Mouse (Mus musculus): ENCODE measurements around the gene Setd4.

Gene Setd4

GRCm38 (mm10) chr16:93603439-93604212 lies at the start of gene Setd4:
Gene Setd4 (minus strand): TSS chr16:93604063.
- under 1% methylated on average over 55 of the region's 55 CpGs for WGBS

GRCm38 (mm10) chr16:93648441-93649183 lies 44.7 kb upstream of the Setd4 start:
- WGBS: 84% methylated on average over 5 of the region's 5 CpGs

DNA sequence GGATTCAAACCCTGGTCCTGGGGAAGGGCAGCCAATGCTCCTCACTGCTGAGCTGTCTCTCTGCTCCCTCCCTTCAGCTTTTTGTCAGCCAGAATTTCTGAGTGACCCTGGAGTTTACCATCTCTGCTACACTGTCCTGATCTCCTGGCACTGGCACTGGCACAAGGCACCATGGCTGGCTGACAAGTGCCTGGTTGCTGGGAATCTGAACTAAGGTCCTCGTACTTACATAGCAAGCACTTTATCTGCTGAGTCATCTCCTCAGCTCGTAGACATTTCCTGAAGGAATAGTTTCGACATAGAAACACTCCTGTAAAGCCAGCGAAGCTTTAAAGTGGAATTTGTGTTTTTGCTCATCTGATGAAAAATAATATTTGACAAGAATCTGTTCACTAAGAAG lies 40.1 kb upstream of the Setd4 start:
- 55% methylated on average over 4 of the region's 4 CpGs for WGBS

GRCm38 (mm10) chr16:93627761-93628400 lies 24.0 kb upstream of the Setd4 start, which contains the start of gene Gm5678:
Gene Gm5678 (plus strand): TSS chr16:93628097.
- WGBS: 70% methylated on average over 23 of the region's 23 CpGs

GRCm38 (mm10) chr16:93626745-93627144 lies 22.9 kb upstream of the Setd4 start:
- 6% methylated on average over 1 of the region's 1 CpGs for WGBS

- 88% methylated on average over 4 of the region's 4 CpGs for WGBS
Measured at GRCm38 (mm10) chr16:93624671-93625070, 20.8 kb upstream of the Setd4 start.

- WGBS: 90% methylated on average over 4 of the region's 4 CpGs
Measured at GRCm38 (mm10) chr16:93623759-93624158, 19.9 kb upstream of the Setd4 start.

GRCm38 (mm10) chr16:93615118-93615870 lies 11.4 kb upstream of the Setd4 start:
- 34% methylated on average over 5 of the region's 5 CpGs for WGBS

DNA sequence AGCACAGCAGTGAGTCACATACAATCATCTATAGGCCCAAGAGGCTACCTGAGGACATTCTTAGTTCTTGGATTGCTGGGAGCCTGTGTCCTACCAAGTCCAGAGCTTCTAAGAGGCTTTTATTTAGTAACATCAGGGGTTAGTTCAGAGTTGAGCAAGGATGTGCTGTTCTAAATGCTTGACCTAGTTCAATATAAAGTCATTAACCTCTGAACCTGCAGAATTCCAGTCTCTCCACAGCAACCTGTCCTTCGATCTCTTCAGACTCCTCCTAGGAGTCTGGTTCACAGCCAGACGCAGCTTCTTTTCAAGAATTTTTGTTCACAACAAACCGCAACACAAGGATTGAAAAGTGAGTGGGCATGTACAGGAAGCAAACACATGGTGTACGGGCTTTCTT lies 7.1 kb upstream of the Setd4 start:
- 82% methylated on average over 4 of the region's 4 CpGs for WGBS

DNA sequence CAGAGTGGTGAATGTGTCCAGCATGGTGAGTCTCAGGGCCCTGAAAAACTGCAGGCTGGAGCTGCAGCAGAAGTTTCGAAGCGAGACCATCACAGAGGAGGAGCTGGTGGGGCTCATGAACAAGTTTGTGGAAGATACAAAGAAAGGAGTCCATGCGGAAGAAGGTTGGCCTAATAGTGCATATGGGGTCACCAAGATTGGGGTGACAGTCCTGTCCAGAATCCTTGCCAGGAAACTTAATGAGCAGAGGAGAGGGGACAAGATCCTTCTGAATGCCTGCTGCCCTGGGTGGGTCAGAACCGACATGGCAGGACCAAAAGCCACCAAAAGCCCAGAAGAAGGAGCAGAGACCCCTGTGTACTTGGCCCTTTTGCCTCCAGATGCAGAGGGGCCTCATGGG lies 5.9 kb upstream of the Setd4 start:
- WGBS: 93% methylated on average over 4 of the region's 4 CpGs

GRCm38 (mm10) chr16:93608731-93609130 lies 4.9 kb upstream of the Setd4 start:
- WGBS: 75% methylated on average over 8 of the region's 8 CpGs

- under 1% methylated on average over 32 of the region's 32 CpGs for WGBS
Measured at GRCm38 (mm10) chr16:93607669-93608101, 3.8 kb upstream of the Setd4 start.

DNA sequence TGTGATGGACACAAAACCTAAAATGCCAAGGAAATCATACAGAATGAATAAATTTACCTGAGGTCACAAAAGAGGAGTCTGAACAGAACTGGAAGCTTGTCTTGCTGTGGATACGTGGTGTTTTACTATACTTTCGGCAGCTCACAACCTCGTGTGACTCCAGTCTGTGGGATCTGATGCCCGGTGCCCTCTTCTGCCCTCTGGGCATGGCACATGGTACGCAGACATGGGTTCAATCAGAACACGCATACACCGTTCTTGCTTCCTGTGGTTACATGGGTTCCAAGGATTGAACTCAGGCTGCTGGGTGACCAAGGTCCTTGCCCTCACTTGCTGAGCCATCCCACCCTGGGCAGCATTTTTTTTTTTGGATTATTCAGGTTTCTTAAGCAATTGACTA lies 2.3 kb upstream of the Setd4 start:
- WGBS: 93% methylated on average over 7 of the region's 7 CpGs

DNA sequence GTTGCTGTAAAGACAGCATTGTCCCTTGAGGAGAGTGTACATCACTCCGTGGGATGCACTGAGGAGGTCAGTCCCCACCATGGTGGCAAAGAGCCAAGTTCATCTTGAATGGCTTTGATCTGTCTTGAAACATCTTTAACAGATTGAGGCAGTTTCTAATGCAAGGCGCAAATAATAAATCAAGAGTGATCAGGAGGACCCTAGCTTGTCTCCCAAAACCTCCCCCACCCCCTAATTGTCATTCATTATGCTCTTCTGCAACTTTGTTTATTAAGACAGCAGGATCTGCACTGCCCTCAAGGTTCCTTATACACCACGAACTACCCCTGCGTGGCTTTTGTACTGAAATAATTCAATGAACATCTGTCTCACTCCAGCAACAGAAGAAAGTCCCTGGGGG lies 1.7 kb upstream of the Setd4 start, which contains the start of gene Cbr1:
TSS of gene Cbr1 (plus strand) at position 301 of the 400 bp plus-strand sequence.
- WGBS: 72% methylated on average over 4 of the region's 4 CpGs

DNA sequence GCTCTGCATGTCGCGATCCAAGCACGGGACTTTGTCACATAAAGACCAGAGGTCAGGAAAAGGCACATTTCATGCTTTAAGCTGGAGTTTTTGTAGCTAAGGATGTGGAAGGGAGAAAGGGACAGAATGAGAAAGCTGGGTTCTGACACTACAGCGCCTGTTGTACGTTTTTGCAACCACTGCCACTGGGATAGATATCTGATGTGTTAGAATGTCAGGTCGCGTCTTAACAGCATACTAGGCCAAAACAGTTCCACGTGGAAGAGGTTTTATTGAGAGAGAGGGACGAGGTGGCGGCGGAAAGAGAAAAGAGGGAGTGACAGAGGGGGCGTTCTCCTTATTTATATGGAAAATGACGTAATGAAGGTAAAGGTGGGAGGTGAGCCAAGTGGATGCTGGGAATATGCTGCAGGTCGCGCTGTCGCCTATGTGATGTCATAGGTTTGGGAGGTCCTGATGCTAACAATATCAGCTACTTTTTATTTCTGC lies 662 bp upstream of the Setd4 start:
- 4% methylated on average over 16 of the region's 16 CpGs for WGBS

GRCm38 (mm10) chr16:93599461-93599860 lies 4.4 kb downstream of the Setd4 start:
- 95% methylated on average over 6 of the region's 6 CpGs for WGBS

DNA sequence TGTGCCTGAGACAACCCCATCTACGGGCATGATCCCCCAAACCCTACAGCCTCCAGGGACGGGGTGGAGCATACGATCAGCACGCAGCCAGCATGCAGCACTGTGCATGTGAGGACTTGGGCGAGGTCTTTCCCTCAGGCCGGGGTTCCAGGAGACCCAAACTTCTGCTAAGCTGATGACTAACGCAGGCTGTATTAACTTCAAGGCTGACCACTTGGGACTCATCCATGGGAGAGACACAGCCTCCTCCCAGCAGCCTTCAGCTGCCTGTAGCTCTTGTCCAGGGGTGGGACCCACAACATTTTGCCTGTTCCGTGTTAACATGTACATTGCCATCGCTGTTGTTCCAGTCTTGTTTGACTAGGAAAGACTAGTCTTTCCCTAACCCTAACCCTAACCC lies 6.3 kb downstream of the Setd4 start:
- WGBS: 98% methylated on average over 9 of the region's 9 CpGs

DNA sequence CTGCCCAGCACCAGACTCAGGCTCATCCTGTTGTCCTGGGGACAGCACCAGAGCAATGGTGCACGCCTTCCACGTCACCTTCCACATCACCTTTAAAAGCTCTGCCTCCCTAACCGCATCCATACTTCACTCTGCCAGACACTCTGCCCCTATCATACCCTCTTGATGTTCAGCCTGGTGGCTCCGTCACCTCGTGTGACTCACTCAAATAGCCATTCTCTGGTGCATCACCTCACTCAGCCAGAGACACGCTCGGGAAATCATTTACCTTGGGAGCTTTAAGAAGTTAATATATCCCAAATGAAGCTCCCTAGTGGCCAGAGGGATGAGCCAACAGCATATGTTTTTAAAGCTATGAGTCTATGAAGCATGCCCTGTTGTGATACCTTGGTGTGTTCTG lies 7.1 kb downstream of the Setd4 start:
- WGBS: 94% methylated on average over 7 of the region's 7 CpGs

GRCm38 (mm10) chr16:93595766-93596165 lies 8.1 kb downstream of the Setd4 start:
- WGBS: 92% methylated on average over 5 of the region's 5 CpGs

DNA sequence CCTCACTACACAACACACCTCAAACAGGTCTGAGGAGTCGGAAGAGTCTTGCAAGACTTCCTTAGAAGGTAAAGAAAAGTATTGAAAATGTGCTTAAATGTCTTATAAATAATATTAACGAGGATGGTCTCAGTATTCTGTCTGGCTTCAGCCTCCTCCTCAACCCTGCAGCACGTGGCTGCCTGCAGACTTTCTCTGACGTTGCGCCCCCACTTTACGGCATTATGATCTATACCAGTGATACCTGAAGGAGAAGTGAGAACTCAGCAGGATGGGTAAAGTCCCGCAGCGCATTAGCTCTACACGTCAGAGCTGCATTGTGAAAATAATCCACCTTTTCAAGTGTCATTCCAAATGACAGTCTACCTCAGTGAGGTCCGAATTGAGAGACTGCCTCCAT lies 9.4 kb downstream of the Setd4 start:
- 95% methylated on average over 10 of the region's 10 CpGs for WGBS

- 94% methylated on average over 8 of the region's 8 CpGs for WGBS
Measured at GRCm38 (mm10) chr16:93593406-93593805, 10.5 kb downstream of the Setd4 start.

All from cerebral cortex, adult 2 months (tissue).